Mouse (Mus musculus) urinary bladder, postnatal 14 days (tissue): ENCODE results near the gene Ttc30b.
"Not testable (repeated sequence)": the region's sequence is repeated elsewhere in the genome, so short reads cannot be mapped to it uniquely, and the experiment has no call there.

Experiments
- DNase-seq: peaks from one replicate; pipeline ENCODE4 v3.0.0; 2021; ENCODE audit warnings: low spot score

Ttc30b gene

GRCm38 (mm10) chr2:75938117-75939063 lies at the start of gene Ttc30b:
Ttc30b (minus strand) TSS chr2:75938585.
- peak; percentile 78 for DNase-seq

- no peak for DNase-seq
Observed at GRCm38 (mm10) chr2:75987739-75988138, 49.4 kb upstream of the Ttc30b start.

GRCm38 (mm10) chr2:75985124-75985523 lies 46.7 kb upstream of the Ttc30b start:
- peak; percentile 55 for DNase-seq

- DNase-seq, result no peak
Observed at GRCm38 (mm10) chr2:75983847-75984246, 45.5 kb upstream of the Ttc30b start.

- DNase-seq, result no peak
Observed at GRCm38 (mm10) chr2:75983091-75983490, 44.7 kb upstream of the Ttc30b start.

GRCm38 (mm10) chr2:75982626-75983025 lies 44.2 kb upstream of the Ttc30b start:
- DNase-seq, result no peak

- peak; percentile 75 for DNase-seq
Observed at GRCm38 (mm10) chr2:75981440-75982081, 43.2 kb upstream of the Ttc30b start, which contains the start of gene Ttc30a1. Ttc30a1 (minus strand) TSS chr2:75981967.

GRCm38 (mm10) chr2:75980933-75981439 lies 42.6 kb upstream of the Ttc30b start:
- DNase-seq, result not testable (repeated sequence)

GRCm38 (mm10) chr2:75977752-75978368 lies 39.5 kb upstream of the Ttc30b start, which contains the start of gene Ttc30a2:
Ttc30a2 (minus strand) TSS chr2:75978170.
- not testable (repeated sequence) for DNase-seq

GRCm38 (mm10) chr2:75976070-75976469 lies 37.7 kb upstream of the Ttc30b start:
- DNase-seq, result not testable (repeated sequence)

GRCm38 (mm10) chr2:75974131-75974530 lies 35.7 kb upstream of the Ttc30b start:
- no peak for DNase-seq

GRCm38 (mm10) chr2:75964972-75965371 lies 26.6 kb upstream of the Ttc30b start:
- peak; percentile 53 for DNase-seq

- DNase-seq, result peak; percentile 68
Observed at GRCm38 (mm10) chr2:75964512-75964911, 26.1 kb upstream of the Ttc30b start.

- DNase-seq, result no peak
Observed at GRCm38 (mm10) chr2:75964051-75964450, 25.7 kb upstream of the Ttc30b start.

- no peak for DNase-seq
Observed at GRCm38 (mm10) chr2:75963211-75963840, 24.9 kb upstream of the Ttc30b start.

GRCm38 (mm10) chr2:75960366-75961330 lies 22.3 kb upstream of the Ttc30b start:
- no peak for DNase-seq

GRCm38 (mm10) chr2:75959850-75960365 lies 21.5 kb upstream of the Ttc30b start:
- DNase-seq, result no peak

- no peak for DNase-seq
Observed at GRCm38 (mm10) chr2:75959183-75959849, 20.9 kb upstream of the Ttc30b start.

GRCm38 (mm10) chr2:75955709-75956108 lies 17.3 kb upstream of the Ttc30b start:
- no peak for DNase-seq

GRCm38 (mm10) chr2:75953320-75953719 lies 14.9 kb upstream of the Ttc30b start:
- DNase-seq, result no peak
